Mouse (Mus musculus): ENCODE measurements around the gene Sipa1.

Sipa1 gene

GRCm38 (mm10) chr19:5689565-5690342 is 26.2 kb upstream of the Sipa1 start:
- TF ChIP-seq GATA4 (IDR thresholded peaks at IDR 0.05; ENCODE audit: insufficient replicate concordance, low read length), result peak; percentile 15; the same call in 1 of the 2 replicates

- TF ChIP-seq GATA4 (IDR thresholded peaks at IDR 0.05; ENCODE audit: insufficient replicate concordance, low read length), result no peak
These were observed 25.6 kb upstream of the Sipa1 start for GRCm38 (mm10) chr19:5689088-5689428.

- TF ChIP-seq GATA4 (IDR thresholded peaks at IDR 0.05; ENCODE audit: insufficient replicate concordance, low read length), result no peak
These were observed 24.9 kb upstream of the Sipa1 start, which contains the start of the genes Map3k11 and Pcnx3 for GRCm38 (mm10) chr19:5688200-5689087. TSS of gene Map3k11 (plus strand) at chr19:5688742. TSS of gene Pcnx3 (minus strand) at chr19:5688908.

- no peak for TF ChIP-seq GATA4 (IDR thresholded peaks at IDR 0.05; ENCODE audit: insufficient replicate concordance, low read length)
These were observed 24.2 kb upstream of the Sipa1 start for GRCm38 (mm10) chr19:5687738-5688137.

GRCm38 (mm10) chr19:5686437-5686836 is 22.9 kb upstream of the Sipa1 start:
- no peak for TF ChIP-seq GATA4 (IDR thresholded peaks at IDR 0.05; ENCODE audit: insufficient replicate concordance, low read length)

GRCm38 (mm10) chr19:5685861-5686260 is 22.4 kb upstream of the Sipa1 start:
- TF ChIP-seq GATA4 (IDR thresholded peaks at IDR 0.05; ENCODE audit: insufficient replicate concordance, low read length), result no peak

GRCm38 (mm10) chr19:5685431-5685830 is 21.9 kb upstream of the Sipa1 start:
- no peak for TF ChIP-seq GATA4 (IDR thresholded peaks at IDR 0.05; ENCODE audit: insufficient replicate concordance, low read length)

- TF ChIP-seq GATA4 (IDR thresholded peaks at IDR 0.05; ENCODE audit: insufficient replicate concordance, low read length), result no peak
These were observed 21.5 kb upstream of the Sipa1 start for GRCm38 (mm10) chr19:5684985-5685384.

GRCm38 (mm10) chr19:5684236-5684635 is 20.7 kb upstream of the Sipa1 start:
- TF ChIP-seq GATA4 (IDR thresholded peaks at IDR 0.05; ENCODE audit: insufficient replicate concordance, low read length), result no peak

GRCm38 (mm10) chr19:5680432-5680831 is 16.9 kb upstream of the Sipa1 start:
- no peak for TF ChIP-seq GATA4 (IDR thresholded peaks at IDR 0.05; ENCODE audit: insufficient replicate concordance, low read length)

- TF ChIP-seq GATA4 (IDR thresholded peaks at IDR 0.05; ENCODE audit: insufficient replicate concordance, low read length), result no peak
These were observed 4.9 kb upstream of the Sipa1 start for GRCm38 (mm10) chr19:5668372-5668771.

GRCm38 (mm10) chr19:5666386-5666785 is 2.9 kb upstream of the Sipa1 start:
- TF ChIP-seq GATA4 (IDR thresholded peaks at IDR 0.05; ENCODE audit: insufficient replicate concordance, low read length), result no peak

GRCm38 (mm10) chr19:5665465-5665864 is 2.0 kb upstream of the Sipa1 start:
- TF ChIP-seq GATA4 (IDR thresholded peaks at IDR 0.05; ENCODE audit: insufficient replicate concordance, low read length), result no peak

- no peak for TF ChIP-seq GATA4 (IDR thresholded peaks at IDR 0.05; ENCODE audit: insufficient replicate concordance, low read length)
These were observed 1.3 kb upstream of the Sipa1 start for GRCm38 (mm10) chr19:5664669-5665257.

- TF ChIP-seq GATA4 (IDR thresholded peaks at IDR 0.05; ENCODE audit: insufficient replicate concordance, low read length), result no peak
These were observed 1.2 kb downstream of the Sipa1 start for GRCm38 (mm10) chr19:5662310-5662709.
